Mouse (Mus musculus): ENCODE measurements at regions not wholly inside any gene's neighbourhood (a gene's known extent, or its start where the extent isn't known, plus 50 kb on each side); places are given as distances from the start of the nearest gene placed in this dataset.
A peak's percentile ranks its signal among the peaks of the same experiment; 100 is the strongest.

DNA sequence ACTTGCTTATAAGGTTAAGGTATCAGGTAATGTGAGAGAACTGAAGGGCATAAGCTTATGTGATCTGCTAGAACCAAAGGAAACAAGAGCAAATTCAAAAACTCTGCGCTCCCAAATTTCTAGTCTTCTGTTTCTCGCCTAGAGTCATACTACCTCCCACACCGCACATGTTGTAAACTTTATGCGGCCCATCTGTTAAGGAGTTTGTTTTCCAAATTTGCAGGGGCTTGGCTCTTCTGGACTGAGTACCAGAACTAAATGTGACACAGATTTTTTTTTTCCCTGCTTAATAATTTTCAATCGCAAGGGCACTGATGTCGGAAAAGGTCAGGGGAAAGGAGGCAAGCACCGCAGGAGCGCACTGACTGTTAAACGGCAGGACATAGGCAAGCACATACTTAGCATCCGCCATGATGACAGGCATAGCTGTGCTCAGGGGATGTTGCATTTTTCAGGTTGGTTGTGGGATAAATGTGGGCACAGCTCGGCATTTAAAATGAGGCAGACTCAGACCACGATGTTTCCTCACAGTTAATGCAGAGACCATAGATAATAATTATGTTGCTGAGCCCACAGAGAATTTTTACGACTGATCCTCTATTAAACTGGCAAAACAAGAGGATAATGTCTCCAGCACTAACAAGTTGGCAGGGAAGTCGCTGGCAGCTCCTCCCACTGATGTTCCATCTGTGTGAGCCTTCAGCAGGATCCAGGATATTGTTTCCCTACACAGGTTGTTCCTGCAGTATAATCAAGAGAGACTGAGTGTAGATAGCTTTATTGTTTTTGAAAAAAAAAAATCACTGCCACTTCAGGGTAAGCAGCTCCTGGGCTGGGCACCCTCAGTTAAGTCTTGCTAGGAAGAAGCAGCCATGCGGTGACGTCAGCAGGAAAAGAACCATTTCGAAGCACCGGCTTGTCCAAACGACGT is 428.2 kb upstream of the Atp2b1 start:
- DNase-seq, result no peak
- Histone ChIP-seq H3K9ac (replicated peaks) (no peak overlapping the region), H3K9me3 (ENCODE audit: low read length) (no peaks in the 10 kb centered on the region), H3K27ac (ENCODE audit: low read depth) (no peak overlapping the region), H3K4me2 (ENCODE audit: low read depth, low read length) (no peak overlapping the region), H3K4me1 (ENCODE audit: insufficient read depth) (no peaks in the 10 kb centered on the region), H3K27me3 (ENCODE audit: insufficient read depth, low read length) (no peaks in the 10 kb centered on the region), H3K36me3 (replicated peaks; ENCODE audit: insufficient read depth, low read length) (no peaks in the 10 kb centered on the region), H3K4me3 (ENCODE audit: low read depth, low read length) (no peak overlapping the region)
- no peak for TF ChIP-seq EP300 (IDR thresholded peaks at IDR 0.05; ENCODE audit: low read depth)
- no peak for TF ChIP-seq CTCF (IDR thresholded peaks at IDR 0.05; ENCODE audit: low read depth)
- ATAC-seq, result no peak
- WGBS (ENCODE audit: insufficient replicate concordance), result 87% methylated on average over 20 of the region's 20 CpGs

DNA sequence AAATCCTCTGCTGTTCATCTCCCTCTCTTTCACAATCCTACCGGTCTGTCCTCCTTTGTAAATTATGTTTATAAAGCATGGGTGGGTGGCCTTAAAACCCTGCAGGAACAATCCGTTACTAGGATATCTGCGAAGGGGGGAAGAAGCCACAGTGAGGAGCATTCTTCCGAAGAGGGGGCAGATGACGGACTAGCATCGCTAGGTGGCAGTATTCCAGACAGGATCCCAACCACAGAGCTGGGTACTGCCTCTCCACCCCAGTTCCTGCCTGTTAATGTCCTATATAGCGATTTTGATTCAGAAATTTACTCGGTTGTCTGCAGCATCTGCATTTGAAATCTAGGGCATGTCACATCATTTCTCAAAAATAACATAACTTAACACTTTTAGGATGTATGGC is 419.9 kb upstream of the Atp2b1 start:
- ATAC-seq, result no peak
- H3K9me3 ChIP-seq (ENCODE audit: low read length), result no peaks in the 10 kb centered on the region
- H3K27me3 ChIP-seq (ENCODE audit: insufficient read depth, low read length), result no peaks in the 10 kb centered on the region
- no peaks in the 10 kb centered on the region for H3K36me3 ChIP-seq (replicated peaks; ENCODE audit: insufficient read depth, low read length)
- H3K4me2 ChIP-seq (ENCODE audit: low read depth, low read length), result no peak overlapping the region
- H3K9ac ChIP-seq (replicated peaks), result no peak overlapping the region
- H3K27ac ChIP-seq (ENCODE audit: low read depth), result no peak overlapping the region
- DNase-seq, result peak; percentile 66
- TF ChIP-seq CTCF (IDR thresholded peaks at IDR 0.05; ENCODE audit: low read depth) (peak; percentile 80), EP300 (IDR thresholded peaks at IDR 0.05; ENCODE audit: low read depth) (no peak)
- H3K4me1 ChIP-seq (ENCODE audit: insufficient read depth), result no peaks in the 10 kb centered on the region
- 11% methylated on average over 8 of the region's 8 CpGs for WGBS (ENCODE audit: insufficient replicate concordance)
- no peak overlapping the region for H3K4me3 ChIP-seq (ENCODE audit: low read depth, low read length)

DNA sequence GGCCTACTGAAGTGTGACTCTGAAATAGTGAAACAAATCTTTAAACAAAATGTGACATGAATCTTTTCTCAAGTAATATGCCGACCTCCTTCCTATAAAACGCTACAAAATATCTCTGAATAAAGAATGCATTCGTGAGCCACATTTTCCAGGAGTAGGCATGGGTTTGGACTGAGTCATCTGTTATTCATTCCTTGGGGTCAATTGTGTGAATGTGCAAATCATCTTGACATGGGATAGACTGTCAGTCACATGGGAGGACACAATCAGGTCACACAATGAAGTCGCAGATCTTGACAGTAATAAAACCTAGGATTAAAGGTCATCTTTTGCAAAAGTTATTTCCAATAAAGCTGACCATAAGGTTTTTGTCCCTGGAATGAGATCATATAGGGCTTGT is 418.0 kb upstream of the Atp2b1 start:
- Histone ChIP-seq H3K9me3 (ENCODE audit: low read length) (no peaks in the 10 kb centered on the region), H3K27ac (ENCODE audit: low read depth) (no peak overlapping the region), H3K36me3 (replicated peaks; ENCODE audit: insufficient read depth, low read length) (no peaks in the 10 kb centered on the region), H3K4me3 (ENCODE audit: low read depth, low read length) (no peak overlapping the region), H3K27me3 (ENCODE audit: insufficient read depth, low read length) (no peaks in the 10 kb centered on the region), H3K9ac (replicated peaks) (no peak overlapping the region), H3K4me1 (ENCODE audit: insufficient read depth) (no peaks in the 10 kb centered on the region), H3K4me2 (ENCODE audit: low read depth, low read length) (no peak overlapping the region)
- WGBS (ENCODE audit: insufficient replicate concordance), result 79% methylated on average over 4 of the region's 4 CpGs
- DNase-seq, result no peak
- ATAC-seq, result no peak
- no peak for TF ChIP-seq EP300 (IDR thresholded peaks at IDR 0.05; ENCODE audit: low read depth)
- no peak for TF ChIP-seq CTCF (IDR thresholded peaks at IDR 0.05; ENCODE audit: low read depth)

DNA sequence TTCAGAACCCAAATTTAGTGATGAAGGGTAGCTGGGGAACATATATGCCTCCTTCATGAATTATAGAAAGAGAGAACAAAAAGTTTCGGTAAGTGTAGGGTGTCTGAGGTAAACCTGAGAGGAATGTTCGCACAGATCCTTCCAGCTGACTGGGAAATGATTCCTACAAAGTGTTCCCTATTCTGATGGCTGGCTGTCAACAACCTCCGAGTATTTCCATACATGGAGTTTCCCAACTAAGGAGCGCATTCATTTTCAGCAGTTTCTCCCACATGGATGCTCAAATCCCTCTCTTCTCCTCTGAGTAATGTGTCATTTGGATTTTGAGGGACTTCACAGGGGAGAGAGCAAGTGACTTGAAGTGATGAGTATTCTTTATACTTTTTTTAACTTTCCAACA is 413.9 kb upstream of the Atp2b1 start:
- no peak for ATAC-seq
- Histone ChIP-seq H3K4me1 (ENCODE audit: insufficient read depth) (no peaks in the 10 kb centered on the region), H3K27ac (ENCODE audit: low read depth) (no peak overlapping the region), H3K27me3 (ENCODE audit: insufficient read depth, low read length) (no peaks in the 10 kb centered on the region), H3K4me2 (ENCODE audit: low read depth, low read length) (no peak overlapping the region), H3K4me3 (ENCODE audit: low read depth, low read length) (no peak overlapping the region), H3K9ac (replicated peaks) (no peak overlapping the region), H3K9me3 (ENCODE audit: low read length) (no peaks in the 10 kb centered on the region), H3K36me3 (replicated peaks; ENCODE audit: insufficient read depth, low read length) (no peaks in the 10 kb centered on the region)
- TF ChIP-seq EP300 (IDR thresholded peaks at IDR 0.05; ENCODE audit: low read depth) (no peak), CTCF (IDR thresholded peaks at IDR 0.05; ENCODE audit: low read depth) (no peak)
- no peak for DNase-seq
- 77% methylated on average over 4 of the region's 4 CpGs for WGBS (ENCODE audit: insufficient replicate concordance)

DNA sequence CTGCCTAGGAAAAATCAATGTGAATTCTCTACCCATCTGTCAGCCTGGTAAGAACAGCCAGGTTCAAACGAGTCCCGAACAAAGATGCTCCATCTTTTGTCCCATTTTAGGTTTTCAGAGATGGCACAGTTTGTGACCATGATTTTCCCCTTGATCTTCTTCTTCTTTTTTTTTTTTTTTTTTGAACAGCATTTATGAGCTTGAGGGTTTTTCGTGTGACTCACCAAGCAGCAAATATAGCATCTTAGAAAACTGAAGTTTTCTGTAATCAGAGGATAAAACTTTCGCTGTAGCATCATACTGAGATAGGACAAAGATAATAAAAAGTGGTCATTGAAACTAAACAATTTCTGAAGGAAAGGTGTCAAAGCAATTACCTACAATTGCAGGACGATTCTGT is 412.6 kb upstream of the Atp2b1 start:
- TF ChIP-seq EP300 (IDR thresholded peaks at IDR 0.05; ENCODE audit: low read depth), result no peak
- TF ChIP-seq CTCF (IDR thresholded peaks at IDR 0.05; ENCODE audit: low read depth), result no peak
- Histone ChIP-seq H3K27me3 (ENCODE audit: insufficient read depth, low read length) (0 out of 2 replicates have a peak, but pooled peaks cover 3% of the 10 kb centered on the region), H3K4me2 (ENCODE audit: low read depth, low read length) (no peak overlapping the region), H3K9ac (replicated peaks) (no peak overlapping the region), H3K9me3 (ENCODE audit: low read length) (no peaks in the 10 kb centered on the region), H3K4me3 (ENCODE audit: low read depth, low read length) (no peak overlapping the region), H3K36me3 (replicated peaks; ENCODE audit: insufficient read depth, low read length) (no peaks in the 10 kb centered on the region), H3K4me1 (ENCODE audit: insufficient read depth) (no peaks in the 10 kb centered on the region), H3K27ac (ENCODE audit: low read depth) (no peak overlapping the region)
- 77% methylated on average over 5 of the region's 5 CpGs for WGBS (ENCODE audit: insufficient replicate concordance)
- DNase-seq, result no peak
- no peak for ATAC-seq

DNA sequence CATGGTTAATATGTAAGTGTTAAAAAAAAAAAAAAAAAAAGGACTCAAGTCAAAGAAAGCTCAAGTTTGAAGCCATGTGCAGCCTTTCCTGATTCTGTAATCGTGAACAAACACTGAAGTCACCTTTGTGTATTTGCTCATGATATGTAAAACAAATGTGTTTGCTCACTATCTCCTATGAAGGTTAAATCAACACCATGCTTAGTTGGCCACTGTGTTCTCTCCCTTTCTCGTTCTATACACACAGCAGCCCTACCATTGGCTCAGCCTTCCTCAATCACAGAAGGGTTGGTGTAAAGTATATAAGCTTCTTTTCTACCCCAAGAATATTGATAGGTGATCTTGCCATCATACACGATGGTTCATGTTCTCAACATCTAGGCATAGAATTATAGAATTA is 409.7 kb upstream of the Atp2b1 start:
- H3K4me2 ChIP-seq (ENCODE audit: low read depth, low read length), result no peak overlapping the region
- H3K36me3 ChIP-seq (replicated peaks; ENCODE audit: insufficient read depth, low read length), result no peaks in the 10 kb centered on the region
- H3K9ac ChIP-seq (replicated peaks), result no peak overlapping the region
- 0 out of 2 replicates have a peak, but pooled peaks cover 3% of the 10 kb centered on the region for H3K27me3 ChIP-seq (ENCODE audit: insufficient read depth, low read length)
- ATAC-seq (peak; percentile 84), DNase-seq (no peak)
- no peak overlapping the region for H3K4me3 ChIP-seq (ENCODE audit: low read depth, low read length)
- H3K27ac ChIP-seq (ENCODE audit: low read depth), result no peak overlapping the region
- TF ChIP-seq EP300 (IDR thresholded peaks at IDR 0.05; ENCODE audit: low read depth) (no peak), CTCF (IDR thresholded peaks at IDR 0.05; ENCODE audit: low read depth) (no peak)
- H3K4me1 ChIP-seq (ENCODE audit: insufficient read depth), result no peaks in the 10 kb centered on the region
- H3K9me3 ChIP-seq (ENCODE audit: low read length), result no peaks in the 10 kb centered on the region
- 50% methylated on average over 3 of the region's 3 CpGs for WGBS (ENCODE audit: insufficient replicate concordance)

All from liver, postnatal 0 days (tissue).